ENCODE assay signal across 8 mouse cellular contexts in genomic region chr11:29173706-29174436, GRCm38 (mm10). TPM values are rescaled to one million over a fixed set of nuclear protein-coding genes. Genes with fewer than 3 reads are reported as not detected.
DNase-seq lines count a peak whose midpoint lies in the region; ATAC-seq and TF ChIP-seq lines count a peak whose summit lies in the region.

No protein-coding gene starts in this region.

- DNase-seq in heart, adult 18-20 months = no peak
- DNase-seq in forebrain, embryonic 11.5 days (ENCODE audit: low spot score) = no peak
- DNase-seq in liver, embryonic 14.5 days (ENCODE audit: low read depth in 3 of 3, low spot score in 3 of 3) = peak in 1 of 3 experiments; percentile 26
- no peak for DNase-seq in right cerebral cortex, adult 18-20 months
- DNase-seq in frontal cortex, postnatal 36 days (ENCODE audit: low spot score in 2 of 2) = no peak
- DNase-seq in gastrocnemius, adult 8-10 months (ENCODE audit: low spot score in 2 of 2) = no peak

- 7% methylated on average over 13 of the region's 13 CpGs for WGBS in heart, embryonic 11.5 days (ENCODE audit: insufficient replicate concordance)
- WGBS in forebrain, embryonic 11.5 days = 9% methylated on average over 13 of the region's 13 CpGs
- WGBS in liver, embryonic 14.5 days (ENCODE audit: insufficient replicate concordance) = 2% methylated on average over 13 of the region's 13 CpGs

- no peak for ATAC-seq in heart, embryonic 11.5 days (replicated peaks; ENCODE audit: insufficient number of reproducible peaks, low FRiP score, low TSS enrichment)
- 0 out of 2 replicates have a peak, but pooled peaks have one; percentile 0 for ATAC-seq in forebrain, embryonic 11.5 days (replicated peaks; ENCODE audit: low FRiP score)
- peak; percentile 1; the same call in 1 of the 2 replicates for ATAC-seq in liver, embryonic 14.5 days (ENCODE audit: insufficient read depth)

- peaks cover 90% of the 10 kb centered on the region for H3K79me2 ChIP-seq in C2C12 (ENCODE audit: control insufficient read depth, insufficient read depth)

- no peaks in the 10 kb centered on the region for H3K27me3 ChIP-seq in heart, embryonic 11.5 days (ENCODE audit: control insufficient read depth, insufficient read depth, low read length)
- H3K27me3 ChIP-seq in C2C12 (ENCODE audit: control insufficient read depth, insufficient read depth, insufficient read length) = no peaks in the 10 kb centered on the region
- H3K27me3 ChIP-seq in forebrain, embryonic 11.5 days (ENCODE audit: control insufficient read depth, insufficient read depth, low read length) = no peaks in the 10 kb centered on the region
- H3K27me3 ChIP-seq in liver, embryonic 14.5 days (ENCODE audit: control insufficient read depth, insufficient read depth, low read length) = no peaks in the 10 kb centered on the region

- H3K9ac ChIP-seq in heart, embryonic 11.5 days (ENCODE audit: low read depth, low read length) = peak overlapping the region; percentile 95
- H3K9ac ChIP-seq in forebrain, embryonic 11.5 days (ENCODE audit: low read length) = peak overlapping the region; percentile 99
- H3K9ac ChIP-seq in liver, embryonic 14.5 days (replicated peaks) = peak overlapping the region; percentile 100

- no peaks in the 10 kb centered on the region for H3K9me3 ChIP-seq in heart, embryonic 11.5 days (replicated peaks; ENCODE audit: control insufficient read depth, low read length)
- no peaks in the 10 kb centered on the region for H3K9me3 ChIP-seq in forebrain, embryonic 11.5 days (ENCODE audit: control insufficient read depth, low read length)
- H3K9me3 ChIP-seq in liver, embryonic 14.5 days (ENCODE audit: control insufficient read depth, low read length) = no peaks in the 10 kb centered on the region

- H3K4me3 ChIP-seq in heart, embryonic 11.5 days (ENCODE audit: low read depth, low read length) = peak overlapping the region; percentile 92
- peak overlapping the region; percentile 96 for H3K4me3 ChIP-seq in C2C12 (ENCODE audit: insufficient read depth, poor library complexity, severe bottlenecking)
- peak overlapping the region; percentile 97 for H3K4me3 ChIP-seq in forebrain, embryonic 11.5 days (ENCODE audit: low read depth, low read length)
- peak overlapping the region; percentile 97 to 99 for H3K4me3 ChIP-seq in liver, embryonic 14.5 days (ENCODE audit: insufficient read depth in 1 of 2, low read depth in 2 of 2, low read length in 2 of 2)

- H3ac ChIP-seq in C2C12 (ENCODE audit: control insufficient read depth, insufficient read length, low read depth) = peak overlapping the region; percentile 59

- TF ChIP-seq EP300 in liver, embryonic 14.5 days (IDR thresholded peaks at IDR 0.05; ENCODE audit: low read depth) = no peak

- no peaks in the 10 kb centered on the region for H3K36me3 ChIP-seq in heart, embryonic 11.5 days (ENCODE audit: control insufficient read depth, insufficient read depth, low read length)
- H3K36me3 ChIP-seq in C2C12 (ENCODE audit: control insufficient read depth, insufficient read depth) = peaks cover 22% of the 10 kb centered on the region
- no peaks in the 10 kb centered on the region for H3K36me3 ChIP-seq in forebrain, embryonic 11.5 days (ENCODE audit: control insufficient read depth, insufficient read depth, low read length)
- no peaks in the 10 kb centered on the region; the same call in 1 of the 2 replicates for H3K36me3 ChIP-seq in liver, embryonic 14.5 days (replicated peaks; ENCODE audit: control insufficient read depth, insufficient read depth, low read depth)

- peak overlapping the region; percentile 81 for H3K4me2 ChIP-seq in heart, embryonic 11.5 days
- H3K4me2 ChIP-seq in forebrain, embryonic 11.5 days (ENCODE audit: low read depth, low read length, severe bottlenecking) = peak overlapping the region; percentile 66
- peak overlapping the region; percentile 92 for H3K4me2 ChIP-seq in liver, embryonic 14.5 days (ENCODE audit: low read depth)

- peak overlapping the region; percentile 93 for H3K27ac ChIP-seq in heart, embryonic 11.5 days (ENCODE audit: low read depth, low read length)
- no peak overlapping the region for H3K27ac ChIP-seq in forebrain, embryonic 11.5 days (ENCODE audit: low read depth, low read length)
- H3K27ac ChIP-seq in liver, embryonic 14.5 days = peak overlapping the region; percentile 95

- H3K4me1 ChIP-seq in heart, embryonic 11.5 days (ENCODE audit: control insufficient read depth, insufficient read depth, low read length) = peaks cover 5% of the 10 kb centered on the region; the same call in 1 of the 2 replicates
- peaks cover 2% of the 10 kb centered on the region; the same call in 1 of the 2 replicates for H3K4me1 ChIP-seq in forebrain, embryonic 11.5 days (replicated peaks; ENCODE audit: control insufficient read depth, insufficient read depth, low read length)
- H3K4me1 ChIP-seq in liver, embryonic 14.5 days (replicated peaks; ENCODE audit: control insufficient read depth in 2 of 2, insufficient read depth in 2 of 2, low read length in 1 of 2) = peaks cover 4 to 7% of the 10 kb centered on the region in 2 experiments

- H3K79me3 ChIP-seq in C2C12 (ENCODE audit: low read depth) = peaks cover 56% of the 10 kb centered on the region

- TF ChIP-seq CTCF in C2C12 (IDR thresholded peaks at IDR 0.05; ENCODE audit: control insufficient read depth, insufficient read depth, insufficient read length) = no peak
- TF ChIP-seq CTCF in liver, embryonic 14.5 days (IDR thresholded peaks at IDR 0.05; ENCODE audit: low read depth) = no peak

TF ChIP-seq in C2C12, 6 proteins besides CTCF, POLR2A, EP300 and RAD21:
- TF ChIP-seq MAX (IDR thresholded peaks at IDR 0.05) (no peak), MYOD1 (IDR thresholded peaks at IDR 0.05; ENCODE audit: control insufficient read depth, insufficient read length, low read depth) (no peak), USF1 (IDR thresholded peaks at IDR 0.05; ENCODE audit: low read depth) (no peak), MYOG (IDR thresholded peaks at IDR 0.05; ENCODE audit: control insufficient read depth, extremely low read depth, insufficient read length) (no peak), FOSL1 (IDR thresholded peaks at IDR 0.05; ENCODE audit: insufficient read depth, low read length, poor library complexity, severe bottlenecking) (no peak), CEBPB (IDR thresholded peaks at IDR 0.05; ENCODE audit: low read depth) (no peak)

RNA-seq across cellular contexts. Expression of gene Ppp4r3b, which starts 1.2 kb away (rescaled TPM):
- polyA plus RNA-seq in heart, embryonic 11.5 days (2014; fragmentation: Nextera tagmentation; extraction: Ambion mirVana) = 42.3 and 47.3 TPM in 2 replicates
- total RNA-seq in heart, adult 18-20 months (2021) = 10 to 100 TPM; 27.6 to 36.5 TPM
- polyA plus RNA-seq in C2C12 (2012; fragmentation: generic; extraction: Trizol) = 6.6 TPM
- polyA plus RNA-seq in forebrain, embryonic 11.5 days (2014; fragmentation: Nextera tagmentation; extraction: Ambion mirVana) = 97.9 and 101 TPM in 2 replicates
- 7.0 and 10.1 TPM in 2 replicates for polyA plus RNA-seq in liver, embryonic 14.5 days (2012; rRNA removed)
- polyA plus RNA-seq in liver, embryonic 14.5 days (2014; fragmentation: Nextera tagmentation; extraction: Ambion mirVana) = 35.0 and 42.9 TPM in 2 replicates
- 10 to 100 TPM; 19.2 to 31.6 (median 23.7) TPM for total RNA-seq in gastrocnemius, adult 8-10 months (2022)

RNA-seq across cellular contexts. Expression of gene Pnpt1, which starts 43.3 kb away (rescaled TPM):
- polyA plus RNA-seq in heart, embryonic 11.5 days (2014; fragmentation: Nextera tagmentation; extraction: Ambion mirVana) = 49.1 and 51.7 TPM in 2 replicates
- 10 to 100 TPM; 26.3 to 27.0 TPM for total RNA-seq in heart, adult 18-20 months (2021)
- polyA plus RNA-seq in C2C12 (2012; fragmentation: generic; extraction: Trizol) = 7.0 TPM
- polyA plus RNA-seq in forebrain, embryonic 11.5 days (2014; fragmentation: Nextera tagmentation; extraction: Ambion mirVana) = 39.2 and 44.6 TPM in 2 replicates
- 19.6 and 27.4 TPM in 2 replicates for polyA plus RNA-seq in liver, embryonic 14.5 days (2012; rRNA removed)
- 30.6 and 35.6 TPM in 2 replicates for polyA plus RNA-seq in liver, embryonic 14.5 days (2014; fragmentation: Nextera tagmentation; extraction: Ambion mirVana)
- 10 to 100 TPM; 12.9 to 15.2 (median 13.9) TPM for total RNA-seq in gastrocnemius, adult 8-10 months (2022)
